Mouse (Mus musculus) heart, embryonic 14.5 days (tissue): ENCODE results near the gene Hspa2. TPM values are rescaled to one million over a fixed set of nuclear protein-coding genes. Genes with fewer than 3 reads are reported as not detected.
A peak's percentile ranks its signal among the peaks of the same experiment; 100 is the strongest.

ENCODE experiments used
- ATAC-seq: fragments of 200-750 bp; cut with Nextera tagmentation; 2 replicates; pipeline ENCODE4 v1.8.0; 2017; ENCODE audit warnings: low read depth, moderate TSS enrichment; ENCODE audit not compliant: insufficient number of reproducible peaks, insufficient read depth, low FRiP score
- H3K27ac ChIP-seq, 2 experiments: fragments of 200-500 bp in 1 of 2; fragments of 300-500 bp in 1 of 2; sonication (generic) in 1 of 2; replicated peaks in 1 of 2; 2 replicates each; pipeline ENCODE4 v1.5.1; 2012 to 2014; ENCODE audit warnings: low read depth in 2 of 2, low read length in 2 of 2, control low read depth in 1 of 2, mild to moderate bottlenecking in 1 of 2, mixed read lengths in 1 of 2; ENCODE audit not compliant: control insufficient read depth in 1 of 2, insufficient read depth in 1 of 2
- H3K27me3 ChIP-seq: fragments of 300-500 bp; sonication (generic); 2 replicates; pipeline ENCODE4 v1.6.1; 2014; ENCODE audit warnings: mild to moderate bottlenecking, low read length, control low read depth; ENCODE audit not compliant: control insufficient read depth, insufficient read depth
- H3K36me3 ChIP-seq: fragments of 300-500 bp; sonication (generic); 2 replicates; pipeline ENCODE4 v1.6.1; 2014; ENCODE audit warnings: mild to moderate bottlenecking, control low read depth, low read length, mixed read lengths; ENCODE audit not compliant: control insufficient read depth, insufficient read depth
- H3K4me1 ChIP-seq, 2 experiments: fragments of 200-500 bp in 1 of 2; fragments of 300-500 bp in 1 of 2; sonication (generic) in 1 of 2; 2 replicates each; pipeline ENCODE4 v1.6.1; 2012 to 2014; ENCODE audit warnings: low read length in 2 of 2, control low read depth in 1 of 2, mixed read lengths in 1 of 2; ENCODE audit not compliant: control insufficient read depth in 2 of 2, insufficient read depth in 2 of 2
- H3K4me2 ChIP-seq: fragments of 300-500 bp; sonication (generic); 2 replicates; pipeline ENCODE4 v1.6.1; 2014; ENCODE audit warnings: mild to moderate bottlenecking, low read length
- H3K4me3 ChIP-seq, 2 experiments: fragments of 200-500 bp in 1 of 2; fragments of 300-500 bp in 1 of 2; sonication (generic) in 1 of 2; 2 replicates each; pipeline ENCODE4 v1.5.1; 2012 to 2014; ENCODE audit warnings: low read length in 2 of 2, mild to moderate bottlenecking in 2 of 2, control low read depth in 1 of 2, low read depth in 1 of 2, moderate library complexity in 1 of 2; ENCODE audit not compliant: control insufficient read depth in 1 of 2, insufficient read depth in 1 of 2
- H3K9ac ChIP-seq: fragments of 300-500 bp; sonication (generic); 2 replicates; pipeline ENCODE4 v1.6.1; 2014; ENCODE audit warnings: mild to moderate bottlenecking, low read length
- H3K9me3 ChIP-seq: fragments of 300-500 bp; sonication (generic); 2 replicates; pipeline ENCODE4 v1.6.1; 2016; ENCODE audit warnings: low read length, control low read depth; ENCODE audit not compliant: control insufficient read depth
- WGBS: fragments of 180-500 bp; shearing (Covaris S2); extraction: QIAGEN DNeasy Blood & Tissue Kit; methylation state at CpG from one replicate; pipeline ENCODE4 v1.1.7; 2014; 5-methylcytosine and 5-hydroxymethylcytosine counted together
- polyA plus RNA-seq: library from polyadenylated mRNA; unstranded; fragments of >200 nt; fragmentation: Nextera tagmentation; extraction: Ambion mirVana; gene quantifications from 2 replicates; pipeline ENCODE4 v1.2.1, GENCODE M21; 2014

Gene Hspa2
- polyA plus RNA-seq, 1 experiment from 2014 or later: 15.6 TPM

DNA sequence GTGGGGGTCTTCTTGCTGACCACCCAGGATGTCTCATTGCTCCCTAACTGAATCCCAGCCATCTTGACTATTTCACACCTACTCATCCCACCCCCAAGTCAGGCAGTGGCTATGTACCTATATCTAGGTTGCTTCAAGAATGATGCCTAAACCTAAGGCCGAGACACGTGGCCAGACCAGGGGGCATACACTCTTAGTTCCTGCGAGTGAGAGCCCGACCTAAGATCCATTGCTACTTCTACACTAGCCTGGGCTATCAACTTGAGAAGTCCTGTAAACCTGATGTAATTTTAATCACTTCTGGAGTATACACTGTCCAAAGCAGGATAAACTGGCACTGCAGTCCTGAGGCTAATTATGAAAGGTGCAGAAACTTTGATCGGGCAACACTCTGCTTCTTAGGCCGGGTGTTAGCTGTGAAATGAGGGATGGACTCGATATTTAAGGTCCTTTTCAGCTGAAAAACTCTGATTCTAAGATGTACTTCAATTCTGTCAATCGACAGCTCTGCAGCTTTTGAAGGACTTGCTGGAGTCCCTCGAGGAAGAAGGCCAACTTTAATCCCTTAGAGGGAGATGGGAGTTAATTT, 35.7 kb upstream of the Hspa2 start:
- Histone ChIP-seq H3K27me3 (no peaks in the 10 kb centered on the region), H3K4me3 (peak overlapping the region; percentile 90 to 96), H3K4me1 (peaks cover 11 to 41% of the 10 kb centered on the region in 2 experiments), H3K9ac (peak overlapping the region; percentile 99), H3K36me3 (no peaks in the 10 kb centered on the region), H3K9me3 (no peaks in the 10 kb centered on the region), H3K27ac (peak overlapping the region; percentile 98 to 100), H3K4me2 (peak overlapping the region; percentile 96)
- no peak for ATAC-seq
- WGBS: 7% methylated on average over 9 of the region's 9 CpGs

DNA sequence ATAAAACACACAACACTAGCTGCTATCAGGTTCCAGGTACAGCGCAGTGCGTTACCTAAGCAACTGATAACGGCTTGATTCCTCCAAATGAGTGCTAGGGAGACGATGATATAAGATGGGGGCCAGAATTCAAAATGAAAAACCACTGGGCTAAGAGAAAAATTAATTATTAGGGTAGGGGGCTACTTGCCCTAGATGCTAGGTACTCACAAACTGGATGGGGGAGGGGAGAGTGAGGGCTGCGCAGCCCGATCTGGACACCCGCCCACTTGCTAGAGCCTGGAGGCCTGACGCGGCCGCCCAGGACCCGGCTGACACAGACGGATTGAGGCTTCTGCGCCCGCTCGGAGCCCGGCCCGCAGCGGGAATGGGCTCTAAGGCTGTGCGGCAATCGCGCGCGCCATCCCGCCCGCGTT, 35.2 kb upstream of the Hspa2 start:
- Histone ChIP-seq H3K36me3 (no peaks in the 10 kb centered on the region), H3K9ac (peak overlapping the region; percentile 99), H3K27ac (peak overlapping the region; percentile 98 to 100), H3K4me2 (peak overlapping the region; percentile 96), H3K4me3 (peak overlapping the region; percentile 90 to 96), H3K27me3 (no peaks in the 10 kb centered on the region), H3K9me3 (no peaks in the 10 kb centered on the region), H3K4me1 (peaks cover 11 to 41% of the 10 kb centered on the region in 2 experiments)
- WGBS: under 1% methylated on average over 26 of the region's 26 CpGs
- peak; percentile 11; the same call in 1 of the 2 replicates for ATAC-seq

DNA sequence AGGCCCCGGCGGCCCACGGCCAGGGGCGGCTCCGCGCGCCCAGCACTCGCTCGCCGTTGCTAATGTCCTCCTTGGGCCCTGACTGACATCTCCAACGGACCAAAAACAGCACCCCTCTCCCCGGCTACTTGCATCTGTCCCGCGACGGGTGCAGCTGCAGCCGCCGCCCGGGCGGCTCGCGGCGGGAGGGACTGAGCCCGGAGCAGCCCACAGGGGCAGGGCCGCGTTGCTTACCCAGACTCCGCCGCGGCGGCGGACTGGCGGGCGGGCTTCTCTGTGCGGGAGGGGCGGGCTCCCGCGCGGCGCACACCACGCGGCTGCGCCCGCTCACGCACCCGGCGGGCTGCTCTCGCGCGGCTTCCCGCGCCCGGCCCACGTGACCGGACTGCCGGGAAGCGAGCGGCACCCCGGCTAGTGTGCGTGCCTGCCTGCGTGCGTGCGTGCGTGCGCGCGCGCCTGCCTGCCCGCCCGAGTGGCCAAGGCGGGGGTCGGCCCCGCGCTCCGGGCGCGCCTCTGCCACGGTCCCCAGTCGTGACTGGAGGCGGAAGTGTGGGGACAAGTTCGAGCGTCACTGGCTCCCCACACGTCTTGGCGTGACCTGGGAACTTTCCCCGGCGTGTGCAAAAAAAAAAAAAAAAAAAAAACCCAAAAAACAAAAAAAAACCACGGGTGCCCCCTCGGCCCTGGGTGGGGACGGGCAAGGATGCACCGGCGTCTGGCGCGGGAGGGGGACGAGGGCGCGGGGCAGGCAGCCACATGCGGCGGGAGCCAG, 34.6 kb upstream of the Hspa2 start, which contains the start of gene Zbtb25:
TSS of gene Zbtb25 (minus strand) at position 397 of the 772 bp plus-strand sequence.
- Histone ChIP-seq H3K4me2 (peak within 1 kb of the TSS; percentile 96), H3K27me3 (no peaks in the 10 kb centered on the region), H3K4me3 (peak within 1 kb of the TSS; percentile 90 to 96), H3K4me1 (peaks cover 15 to 47% of the 10 kb centered on the region in 2 experiments), H3K27ac (peak within 1 kb of the TSS; percentile 98 to 100), H3K9ac (peak within 1 kb of the TSS; percentile 99), H3K9me3 (no peaks in the 10 kb centered on the region), H3K36me3 (no peaks in the 10 kb centered on the region)
- 0% methylated on average over 86 of the region's 96 CpGs for WGBS
- ATAC-seq: peak; percentile 72

DNA sequence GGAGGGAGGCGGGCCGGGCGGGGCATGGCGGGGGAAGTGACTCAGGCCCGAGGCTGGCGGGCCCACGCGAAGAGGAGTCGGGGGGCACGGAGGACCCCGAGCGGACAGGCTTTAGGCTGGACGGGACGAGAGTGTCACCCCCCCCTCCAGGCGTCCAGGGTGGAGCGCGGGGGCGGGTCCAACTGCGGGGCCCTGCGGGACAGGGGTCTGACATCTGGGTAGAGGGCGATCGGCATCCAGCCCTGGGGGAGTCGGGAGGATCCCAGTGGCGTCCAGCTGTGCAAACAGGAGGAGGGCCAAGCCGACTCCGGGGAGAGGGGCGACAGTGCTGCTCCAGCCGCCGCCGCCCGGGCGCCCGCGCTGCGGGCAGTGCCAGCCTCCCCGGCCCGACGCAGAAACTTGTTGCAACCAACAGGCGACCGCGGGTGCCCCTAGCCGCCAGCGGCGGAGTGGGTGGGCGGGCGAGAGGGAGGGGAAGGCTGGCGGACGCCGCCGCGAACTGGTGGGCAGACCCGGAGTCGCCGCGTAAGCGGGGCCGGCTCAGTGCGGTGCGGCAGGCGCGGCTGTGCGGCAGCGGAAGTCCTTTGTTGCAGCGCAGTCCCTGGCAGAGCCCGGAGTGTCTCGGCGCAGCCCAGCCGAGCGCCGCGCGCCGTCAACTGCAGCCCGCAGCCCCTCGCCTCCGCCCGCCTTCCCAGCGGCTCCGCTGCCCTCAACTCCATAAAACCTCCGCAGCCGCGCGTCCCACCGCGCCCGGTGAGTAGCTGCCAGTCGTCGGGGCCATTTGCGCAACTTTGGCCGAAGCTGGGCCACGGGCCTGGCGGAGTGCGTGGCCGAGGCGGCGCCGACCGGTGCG, 33.8 kb upstream of the Hspa2 start, which contains the start of gene Zbtb1:
TSS of gene Zbtb1 (plus strand) at position 289 of the 853 bp plus-strand sequence.
- Histone ChIP-seq H3K36me3 (no peaks in the 10 kb centered on the region), H3K4me2 (peak within 1 kb of the TSS; percentile 96), H3K9ac (peak within 1 kb of the TSS; percentile 99), H3K4me1 (peaks cover 15 to 53% of the 10 kb centered on the region in 2 experiments), H3K4me3 (peak within 1 kb of the TSS; percentile 90 to 96), H3K9me3 (no peaks in the 10 kb centered on the region), H3K27ac (peak within 1 kb of the TSS; percentile 98 to 100), H3K27me3 (no peaks in the 10 kb centered on the region)
- WGBS: under 1% methylated on average over 96 of the region's 99 CpGs
- peak; percentile 61 for ATAC-seq

DNA sequence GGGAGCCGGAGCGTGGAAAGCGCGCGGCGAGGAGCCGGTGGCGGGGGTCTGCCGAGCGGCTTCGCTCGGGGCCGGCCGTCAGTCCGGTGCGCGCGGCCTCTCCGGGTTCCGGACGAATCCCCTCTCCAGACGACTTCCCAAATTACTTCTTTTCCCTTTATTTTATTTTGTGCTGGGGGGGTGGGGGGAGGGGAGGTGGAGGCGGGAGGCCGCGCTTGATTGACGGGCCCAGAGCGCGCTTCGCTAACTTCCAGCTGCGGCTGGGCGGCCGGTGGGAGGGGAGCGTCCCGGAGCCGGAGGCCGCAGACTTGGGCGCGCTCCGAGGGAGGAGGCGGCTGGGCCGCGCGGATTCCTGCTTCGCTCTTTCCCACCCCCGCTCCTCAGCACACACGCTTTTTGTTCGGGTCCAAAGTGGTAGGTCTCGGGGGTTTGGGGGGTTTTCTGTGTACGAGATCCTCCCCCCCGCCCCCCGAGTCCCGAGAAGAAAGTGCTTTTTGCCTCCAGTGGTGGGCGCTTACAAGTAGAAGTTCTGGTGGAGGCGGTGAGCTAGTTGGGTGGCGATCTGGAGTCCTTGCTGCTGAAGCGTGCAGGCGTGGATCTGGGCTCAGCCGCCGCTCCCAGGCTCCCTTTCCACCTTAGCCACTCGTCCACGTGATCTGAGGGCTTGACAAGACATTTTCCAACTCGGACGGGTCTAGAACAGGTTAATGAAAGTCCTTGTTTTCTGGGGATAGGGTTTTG, 33.0 kb upstream of the Hspa2 start:
- Histone ChIP-seq H3K36me3 (no peaks in the 10 kb centered on the region), H3K9ac (peak overlapping the region; percentile 99), H3K4me1 (peaks cover 15 to 58% of the 10 kb centered on the region in 2 experiments), H3K9me3 (no peaks in the 10 kb centered on the region), H3K27ac (peak overlapping the region; percentile 98 to 100), H3K4me3 (peak overlapping the region; percentile 90 to 96), H3K4me2 (peak overlapping the region; percentile 96), H3K27me3 (no peaks in the 10 kb centered on the region)
- under 1% methylated on average over 60 of the region's 63 CpGs for WGBS
- ATAC-seq: peak; percentile 46

DNA sequence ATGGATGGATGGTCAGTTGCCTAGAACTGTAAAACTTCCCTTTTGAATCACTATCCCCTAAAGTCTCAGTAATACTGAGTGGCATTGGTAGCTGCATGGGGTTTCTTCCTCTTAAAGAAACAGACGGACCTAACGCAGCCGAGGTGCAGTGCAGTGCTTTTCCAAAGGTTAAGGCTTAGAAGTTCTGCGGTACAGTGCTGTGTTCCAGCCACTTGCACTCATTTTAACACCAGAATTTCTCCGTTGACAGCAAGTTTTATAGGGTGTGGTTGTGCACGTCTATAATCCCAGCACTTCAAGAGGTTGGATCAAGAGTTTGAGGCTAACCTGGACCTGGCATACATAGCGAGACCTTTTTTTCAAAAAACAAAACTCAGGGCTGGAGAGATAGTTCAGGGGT, 31.9 kb upstream of the Hspa2 start:
- H3K4me1 ChIP-seq: peaks cover 16 to 58% of the 10 kb centered on the region in 2 experiments

More for the DNA sequence above, 31.9 kb upstream of the Hspa2 start:
- no peaks in the 10 kb centered on the region for H3K27me3 ChIP-seq
- 21% methylated on average over 7 of the region's 7 CpGs for WGBS
- ATAC-seq: no peak
- peak overlapping the region in 1 of 2 experiments; percentile 100; a peak in 2 of 4 replicates for H3K27ac ChIP-seq
- no peaks in the 10 kb centered on the region for H3K9me3 ChIP-seq
- H3K4me3 ChIP-seq: peak overlapping the region; percentile 90 to 96; a peak in 3 of 4 replicates
- H3K9ac ChIP-seq: peak overlapping the region; percentile 99
- H3K36me3 ChIP-seq: no peaks in the 10 kb centered on the region
- peak overlapping the region; percentile 96 for H3K4me2 ChIP-seq
